In the genomic region with DNA sequence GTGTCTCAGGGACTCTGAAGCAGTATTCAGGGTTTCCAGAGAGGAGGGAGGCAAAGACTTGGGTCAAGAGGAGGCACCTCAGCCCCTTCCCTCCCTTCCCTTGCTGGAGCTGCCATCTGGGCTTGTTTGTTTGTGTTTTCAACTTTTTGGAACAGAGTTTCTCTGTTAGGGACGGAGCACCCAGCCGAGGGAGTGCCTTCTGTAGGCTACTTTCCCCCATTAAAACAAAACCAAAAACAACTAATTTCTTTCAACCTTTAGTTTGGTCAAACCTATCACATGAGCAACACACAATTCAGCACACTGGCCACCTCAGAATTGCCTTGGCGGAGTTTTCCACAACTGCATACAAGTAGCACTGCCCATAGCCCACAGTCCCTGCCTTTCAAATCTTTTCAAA, we compare ENCODE assay signal across 8 mouse cellular contexts. TPM values are rescaled to one million over a fixed set of nuclear protein-coding genes. Genes with fewer than 3 reads are reported as not detected.
A peak's percentile ranks its signal among the peaks of the same experiment; 100 is the strongest.
DNase-seq lines count a peak whose midpoint lies in the region; ATAC-seq lines count a peak whose summit lies in the region.

No protein-coding gene starts in this region.

- peaks cover 12% of the 10 kb centered on the region for H3K4me1 ChIP-seq in heart, embryonic 16.5 days (ENCODE audit: control insufficient read depth, insufficient read depth, low read length)
- H3K4me1 ChIP-seq in midbrain, embryonic 11.5 days (ENCODE audit: control insufficient read depth, insufficient read depth, low read length): peaks cover 2% of the 10 kb centered on the region; the same call in 1 of the 2 replicates

- H3K27me3 ChIP-seq in heart, embryonic 16.5 days (ENCODE audit: control insufficient read depth, insufficient read depth, low read length): no peaks in the 10 kb centered on the region
- H3K27me3 ChIP-seq in midbrain, embryonic 11.5 days (ENCODE audit: control insufficient read depth, insufficient read depth, low read length): no peaks in the 10 kb centered on the region

- peak overlapping the region; percentile 69 for H3K9ac ChIP-seq in heart, embryonic 16.5 days (ENCODE audit: low read length)
- no peak overlapping the region for H3K9ac ChIP-seq in midbrain, embryonic 11.5 days (ENCODE audit: low read length)

- H3K4me2 ChIP-seq in heart, embryonic 16.5 days (ENCODE audit: low read depth, low read length): peak overlapping the region; percentile 60
- peak overlapping the region; percentile 64; the same call in 1 of the 2 replicates for H3K4me2 ChIP-seq in midbrain, embryonic 11.5 days

- DNase-seq in frontal cortex, postnatal 36 days (ENCODE audit: low spot score in 2 of 2): no peak
- peak; percentile 58 for DNase-seq in NIH3T3 (ENCODE audit: low read depth)
- DNase-seq in midbrain, embryonic 11.5 days (ENCODE audit: low spot score, missing footprints): peak; percentile 84
- DNase-seq in cerebellum, adult 11 months: no peak
- DNase-seq in ovary, postnatal 36 days (ENCODE audit: low spot score): no peak

- H3K27ac ChIP-seq in heart, embryonic 16.5 days (ENCODE audit: low read length): peak overlapping the region; percentile 35
- no peak overlapping the region for H3K27ac ChIP-seq in midbrain, embryonic 11.5 days (ENCODE audit: low read depth, low read length)

- no peaks in the 10 kb centered on the region for H3K36me3 ChIP-seq in heart, embryonic 16.5 days (ENCODE audit: control insufficient read depth, insufficient read depth)
- H3K36me3 ChIP-seq in midbrain, embryonic 11.5 days (ENCODE audit: control insufficient read depth, insufficient read depth, low read length): no peaks in the 10 kb centered on the region

- WGBS in heart, embryonic 16.5 days: 40% methylated on average over 3 of the region's 3 CpGs
- 46% methylated on average over 3 of the region's 3 CpGs for WGBS in midbrain, embryonic 11.5 days

- H3K9me3 ChIP-seq in heart, embryonic 16.5 days (replicated peaks; ENCODE audit: control insufficient read depth, low read length): no peaks in the 10 kb centered on the region
- H3K9me3 ChIP-seq in midbrain, embryonic 11.5 days (ENCODE audit: control insufficient read depth, low read length): no peaks in the 10 kb centered on the region

- ATAC-seq in frontal cortex, adult (ENCODE audit: low TSS enrichment): peak; percentile 39
- ATAC-seq in heart, embryonic 16.5 days (replicated peaks; ENCODE audit: extremely low read depth, insufficient read depth, low FRiP score): no peak
- ATAC-seq in midbrain, embryonic 11.5 days (ENCODE audit: low FRiP score): no peak
- ATAC-seq in megakaryocyte-erythroid progenitor cell, adult 5-6 weeks (replicated peaks; ENCODE audit: low FRiP score, low TSS enrichment, poor library complexity, severe bottlenecking): no peak

- H3K4me3 ChIP-seq in heart, embryonic 16.5 days (ENCODE audit: low read length): peak overlapping the region; percentile 53
- 0 out of 2 replicates have a peak overlapping the region, but pooled peaks have one; percentile 1 for H3K4me3 ChIP-seq in midbrain, embryonic 11.5 days (ENCODE audit: low read depth, low read length)

RNA-seq across cellular contexts. Expression of a gene that starts 1.2 kb away (rescaled TPM):
- 10.3 and 11.2 TPM in 2 replicates for polyA plus RNA-seq in heart, embryonic 16.5 days (2015; fragmentation: Nextera tagmentation; extraction: Ambion mirVana)
- polyA plus RNA-seq in midbrain, embryonic 11.5 days (2014; fragmentation: Nextera tagmentation; extraction: Ambion mirVana): 6.4 and 7.3 TPM in 2 replicates
- 0.26 TPM in 1 of 2 replicates, not detected in the other for total RNA-seq in megakaryocyte-erythroid progenitor cell, adult 5-6 weeks (2014; fragmentation: Nextera tagmentation)
- total RNA-seq in megakaryocyte-erythroid progenitor cell, adult 5-6 weeks (2017): 0.11 TPM in 1 of 2 replicates, not detected in the other

RNA-seq across cellular contexts. Expression of a gene that starts 11.6 kb away (rescaled TPM):
- polyA plus RNA-seq in heart, embryonic 16.5 days (2015; fragmentation: Nextera tagmentation; extraction: Ambion mirVana): 3.8 and 4.0 TPM in 2 replicates
- polyA plus RNA-seq in midbrain, embryonic 11.5 days (2014; fragmentation: Nextera tagmentation; extraction: Ambion mirVana): 2.8 and 2.9 TPM in 2 replicates
- 8.8 and 11.1 TPM in 2 replicates for total RNA-seq in megakaryocyte-erythroid progenitor cell, adult 5-6 weeks (2014; fragmentation: Nextera tagmentation)
- total RNA-seq in megakaryocyte-erythroid progenitor cell, adult 5-6 weeks (2017): 11.4 and 12.2 TPM in 2 replicates

Comparison
In these comparisons a context has a peak if more than half of its experiments do, and no peak if none do; other contexts are left out.
1. DNase-seq: peak in NIH3T3 (single experiment) and midbrain, embryonic 11.5 days (single experiment); none in frontal cortex, postnatal 36 days (0 of 2), cerebellum, adult 11 months (single experiment) and ovary, postnatal 36 days (single experiment).